Mouse (Mus musculus): Measurements from ENCODE around the gene Sez6l. TPM values are rescaled to one million over a fixed set of nuclear protein-coding genes. Genes with fewer than 3 reads are reported as not detected.

The Sez6l gene
- polyA plus RNA-seq, 1 experiment from 2014 or later, result 22.1 TPM

DNA sequence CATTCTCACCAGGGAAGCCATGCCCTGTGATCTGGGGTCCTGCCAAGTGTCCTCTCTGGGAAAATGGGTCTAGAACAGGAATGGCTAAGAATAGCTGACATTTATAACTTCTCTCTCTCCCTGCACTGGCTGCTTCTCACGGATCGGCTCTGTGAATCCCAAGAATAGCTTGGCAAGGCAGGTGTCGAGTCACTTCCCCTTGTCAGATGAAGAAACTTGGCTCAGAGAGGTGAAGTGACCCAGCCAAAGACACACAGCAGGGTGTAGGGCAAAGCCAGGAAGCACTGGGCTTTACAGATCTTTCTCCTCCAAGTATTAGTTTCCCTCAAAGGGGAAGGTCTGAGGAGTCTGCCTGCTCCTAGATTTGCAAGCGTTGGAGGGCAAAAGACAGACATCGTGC is 44.1 kb downstream of the Sez6l start:
- ATAC-seq (no peak), DNase-seq (ENCODE audit: low spot score) (no peak)
- Histone ChIP-seq H3K27me3 (replicated peaks; ENCODE audit: control insufficient read depth, insufficient read depth, low read length) (no peaks in the 10 kb centered on the region), H3K9me3 (replicated peaks; ENCODE audit: control insufficient read depth, low read length) (no peaks in the 10 kb centered on the region; the same call in 1 of the 2 replicates), H3K4me3 (ENCODE audit: low read depth, low read length) (no peak overlapping the region), H3K4me2 (ENCODE audit: low read length) (no peak overlapping the region), H3K9ac (ENCODE audit: low read length) (no peak overlapping the region), H3K27ac (ENCODE audit: low read depth, low read length) (no peak overlapping the region), H3K36me3 (ENCODE audit: control insufficient read depth, insufficient read depth, low read length) (no peaks in the 10 kb centered on the region), H3K4me1 (ENCODE audit: control insufficient read depth, insufficient read depth, low read length) (peaks cover 6% of the 10 kb centered on the region; the same call in 1 of the 2 replicates)
- 84% methylated on average over 5 of the region's 5 CpGs for WGBS

DNA sequence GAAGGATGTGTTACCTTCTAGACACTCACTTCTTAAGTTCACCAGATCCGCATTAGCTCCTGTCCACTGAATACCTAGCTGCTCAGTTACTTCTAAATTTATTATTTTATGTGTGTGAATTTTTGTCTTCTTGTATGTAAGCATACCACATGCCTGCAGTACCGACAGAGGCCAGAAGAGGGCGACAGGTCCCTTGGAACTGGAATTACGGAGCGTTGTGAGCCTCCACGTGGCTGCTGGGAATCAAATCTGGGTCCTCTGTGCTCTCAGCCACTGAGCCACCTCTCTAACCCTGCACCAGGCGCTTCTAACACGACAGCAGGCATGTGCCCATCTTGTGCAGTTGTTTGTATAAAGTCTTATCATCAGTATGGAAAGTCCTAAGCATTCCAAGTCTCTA is 44.8 kb downstream of the Sez6l start:
- H3K4me1 ChIP-seq (ENCODE audit: control insufficient read depth, insufficient read depth, low read length), result peaks cover 6% of the 10 kb centered on the region; the same call in 1 of the 2 replicates
- DNase-seq (ENCODE audit: low spot score), result no peak
- 74% methylated on average over 8 of the region's 8 CpGs for WGBS

DNA sequence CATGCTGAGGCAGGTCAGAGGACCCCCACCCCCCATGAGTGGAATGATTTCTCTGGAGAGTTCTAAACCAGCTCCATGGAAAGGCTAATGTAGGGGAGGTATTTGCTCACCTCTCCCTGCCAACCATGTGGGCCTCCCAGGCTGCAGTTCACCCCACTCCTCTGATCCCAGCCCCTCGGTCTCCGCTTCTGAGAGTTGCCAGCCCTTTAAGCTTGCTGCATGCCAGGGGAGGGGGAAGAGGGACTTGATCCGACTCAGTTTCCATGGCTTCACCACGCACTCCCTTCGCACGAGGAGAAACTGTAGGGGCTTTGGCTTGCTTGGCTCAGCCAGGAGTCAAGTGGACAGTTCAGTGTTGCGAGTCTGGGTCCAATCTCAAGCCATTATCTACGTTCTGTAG is 45.9 kb downstream of the Sez6l start:
- ATAC-seq (no peak), DNase-seq (ENCODE audit: low spot score) (no peak)
- Histone ChIP-seq H3K4me3 (ENCODE audit: low read depth, low read length) (no peak overlapping the region), H3K9me3 (replicated peaks; ENCODE audit: control insufficient read depth, low read length) (no peaks in the 10 kb centered on the region; the same call in 1 of the 2 replicates), H3K4me2 (ENCODE audit: low read length) (no peak overlapping the region), H3K27ac (ENCODE audit: low read depth, low read length) (no peak overlapping the region), H3K36me3 (ENCODE audit: control insufficient read depth, insufficient read depth, low read length) (no peaks in the 10 kb centered on the region), H3K9ac (ENCODE audit: low read length) (no peak overlapping the region), H3K27me3 (replicated peaks; ENCODE audit: control insufficient read depth, insufficient read depth, low read length) (no peaks in the 10 kb centered on the region), H3K4me1 (ENCODE audit: control insufficient read depth, insufficient read depth, low read length) (peaks cover 10% of the 10 kb centered on the region; the same call in 1 of the 2 replicates)
- WGBS, result 41% methylated on average over 8 of the region's 8 CpGs

More for the DNA sequence above, 44.8 kb downstream of the Sez6l start:
- Histone ChIP-seq H3K36me3 (ENCODE audit: control insufficient read depth, insufficient read depth, low read length) (no peaks in the 10 kb centered on the region), H3K4me3 (ENCODE audit: low read depth, low read length) (no peak overlapping the region), H3K4me2 (ENCODE audit: low read length) (no peak overlapping the region), H3K27me3 (replicated peaks; ENCODE audit: control insufficient read depth, insufficient read depth, low read length) (no peaks in the 10 kb centered on the region), H3K9ac (ENCODE audit: low read length) (no peak overlapping the region), H3K9me3 (replicated peaks; ENCODE audit: control insufficient read depth, low read length) (no peaks in the 10 kb centered on the region; the same call in 1 of the 2 replicates), H3K27ac (ENCODE audit: low read depth, low read length) (no peak overlapping the region)
- ATAC-seq, result no peak

DNA sequence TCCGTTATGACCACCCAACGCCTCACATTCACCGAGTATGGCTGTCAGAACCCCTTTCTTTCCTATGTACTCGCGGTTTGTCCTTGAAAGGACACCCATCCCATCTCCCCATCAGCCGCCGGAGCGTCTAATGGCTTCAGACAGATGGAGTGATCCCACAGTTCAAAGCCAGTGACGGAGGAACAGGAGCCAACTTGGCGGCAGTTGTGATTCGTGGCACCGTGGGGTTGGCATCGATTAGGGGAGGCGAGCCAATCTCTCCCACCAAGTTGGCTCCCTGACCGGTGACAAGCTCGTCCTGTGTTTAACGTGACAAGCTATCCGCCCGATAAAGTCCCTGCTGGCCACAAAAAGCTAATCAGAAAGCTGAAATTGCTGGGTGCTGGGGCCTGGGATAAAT is 50.0 kb downstream of the Sez6l start:
- H3K4me3 ChIP-seq (ENCODE audit: low read depth, low read length), result no peak overlapping the region
- H3K4me2 ChIP-seq (ENCODE audit: low read length), result no peak overlapping the region
- H3K9ac ChIP-seq (ENCODE audit: low read length), result no peak overlapping the region
- peak; percentile 49; the same call in 1 of the 2 replicates for ATAC-seq
- no peaks in the 10 kb centered on the region for H3K27me3 ChIP-seq (replicated peaks; ENCODE audit: control insufficient read depth, insufficient read depth, low read length)
- H3K36me3 ChIP-seq (ENCODE audit: control insufficient read depth, insufficient read depth, low read length), result no peaks in the 10 kb centered on the region
- peak overlapping the region; percentile 65; the same call in 1 of the 2 replicates for H3K27ac ChIP-seq (ENCODE audit: low read depth, low read length)
- H3K9me3 ChIP-seq (replicated peaks; ENCODE audit: control insufficient read depth, low read length), result no peaks in the 10 kb centered on the region
- H3K4me1 ChIP-seq (ENCODE audit: control insufficient read depth, insufficient read depth, low read length), result peaks cover 14% of the 10 kb centered on the region
- DNase-seq (ENCODE audit: low spot score), result peak; percentile 72
- 48% methylated on average over 19 of the region's 19 CpGs for WGBS

DNA sequence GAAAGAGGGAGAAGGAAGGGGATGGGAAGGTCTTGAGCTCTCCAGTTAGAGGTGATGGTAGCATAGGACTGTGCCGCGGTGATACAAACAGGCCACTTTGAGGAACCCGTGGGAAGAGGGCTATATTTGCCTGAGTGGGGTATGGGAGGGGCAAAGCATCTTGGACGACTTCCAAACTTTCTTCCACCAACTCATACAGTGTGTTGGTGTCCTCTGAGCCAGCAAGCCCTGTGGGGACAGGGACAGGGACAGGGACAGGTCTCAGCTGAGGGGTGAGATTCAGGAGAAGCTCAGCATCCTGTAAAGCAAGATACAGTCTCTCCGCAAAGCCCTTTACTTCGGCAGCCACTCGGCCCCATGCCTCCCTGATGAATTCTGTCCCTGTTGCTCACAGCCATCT is 50.5 kb downstream of the Sez6l start:
- no peaks in the 10 kb centered on the region for H3K36me3 ChIP-seq (ENCODE audit: control insufficient read depth, insufficient read depth, low read length)
- no peaks in the 10 kb centered on the region for H3K9me3 ChIP-seq (replicated peaks; ENCODE audit: control insufficient read depth, low read length)
- no peaks in the 10 kb centered on the region for H3K27me3 ChIP-seq (replicated peaks; ENCODE audit: control insufficient read depth, insufficient read depth, low read length)
- DNase-seq (ENCODE audit: low spot score), result no peak
- peak overlapping the region; percentile 65; the same call in 1 of the 2 replicates for H3K27ac ChIP-seq (ENCODE audit: low read depth, low read length)
- no peak overlapping the region for H3K9ac ChIP-seq (ENCODE audit: low read length)
- 55% methylated on average over 7 of the region's 7 CpGs for WGBS
- H3K4me2 ChIP-seq (ENCODE audit: low read length), result no peak overlapping the region
- peaks cover 19% of the 10 kb centered on the region for H3K4me1 ChIP-seq (ENCODE audit: control insufficient read depth, insufficient read depth, low read length)
- 0 out of 2 replicates have a peak, but pooled peaks have one; percentile 35 for ATAC-seq
- no peak overlapping the region for H3K4me3 ChIP-seq (ENCODE audit: low read depth, low read length)

DNA sequence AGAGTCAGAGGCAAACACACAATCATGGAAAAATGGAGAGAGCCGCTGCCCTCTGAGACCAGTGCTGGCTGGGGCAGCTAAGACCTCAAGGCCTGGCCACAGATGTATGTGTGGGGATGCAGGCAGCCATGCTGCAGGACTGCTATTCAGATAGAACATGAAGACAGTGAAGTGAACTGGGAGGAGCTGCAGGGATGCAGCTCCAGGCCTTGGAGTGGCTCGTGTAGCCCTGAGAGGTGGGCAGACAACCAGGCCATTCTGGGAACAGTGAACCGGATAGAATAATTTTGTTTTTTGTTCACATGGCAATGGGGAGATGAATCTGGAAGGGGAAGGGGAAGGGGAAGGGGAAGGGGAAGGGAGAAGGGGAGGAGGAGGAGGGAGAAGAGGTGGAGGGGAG is 51.0 kb downstream of the Sez6l start:
- DNase-seq (ENCODE audit: low spot score) (no peak), ATAC-seq (no peak)
- Histone ChIP-seq H3K9ac (ENCODE audit: low read length) (no peak overlapping the region), H3K27me3 (replicated peaks; ENCODE audit: control insufficient read depth, insufficient read depth, low read length) (no peaks in the 10 kb centered on the region), H3K27ac (ENCODE audit: low read depth, low read length) (no peak overlapping the region), H3K36me3 (ENCODE audit: control insufficient read depth, insufficient read depth, low read length) (no peaks in the 10 kb centered on the region), H3K4me1 (ENCODE audit: control insufficient read depth, insufficient read depth, low read length) (peaks cover 23% of the 10 kb centered on the region), H3K9me3 (replicated peaks; ENCODE audit: control insufficient read depth, low read length) (no peaks in the 10 kb centered on the region), H3K4me3 (ENCODE audit: low read depth, low read length) (no peak overlapping the region), H3K4me2 (ENCODE audit: low read length) (no peak overlapping the region)
- WGBS, result 61% methylated on average over 3 of the region's 3 CpGs

DNA sequence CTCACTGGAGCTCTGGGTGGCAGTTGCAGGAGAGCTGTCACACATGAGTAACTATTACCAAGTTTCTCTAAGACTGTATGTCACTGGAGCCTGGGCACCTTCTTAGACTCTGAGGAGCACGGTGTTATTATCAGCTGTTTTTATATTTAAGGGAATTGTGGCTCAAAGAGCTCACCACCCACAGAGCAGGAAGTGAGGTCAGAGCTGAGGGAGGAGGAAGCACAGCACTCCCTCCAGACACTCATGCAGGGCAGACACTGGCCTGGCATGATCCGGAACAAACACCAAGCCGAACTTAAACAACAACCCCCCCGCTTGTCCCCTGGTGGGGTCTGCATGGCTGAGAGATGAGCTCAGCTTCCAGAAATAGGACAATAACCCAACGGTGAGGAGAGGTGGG is 51.7 kb downstream of the Sez6l start:
- Histone ChIP-seq H3K36me3 (ENCODE audit: control insufficient read depth, insufficient read depth, low read length) (no peaks in the 10 kb centered on the region), H3K27ac (ENCODE audit: low read depth, low read length) (no peak overlapping the region), H3K4me1 (ENCODE audit: control insufficient read depth, insufficient read depth, low read length) (peaks cover 30% of the 10 kb centered on the region), H3K9ac (ENCODE audit: low read length) (no peak overlapping the region), H3K4me3 (ENCODE audit: low read depth, low read length) (no peak overlapping the region), H3K9me3 (replicated peaks; ENCODE audit: control insufficient read depth, low read length) (no peaks in the 10 kb centered on the region), H3K27me3 (replicated peaks; ENCODE audit: control insufficient read depth, insufficient read depth, low read length) (no peaks in the 10 kb centered on the region), H3K4me2 (ENCODE audit: low read length) (no peak overlapping the region)
- whole genome bisulfite sequencing, result 67% methylated on average over 5 of the region's 5 CpGs
- no peak for ATAC-seq
- no peak for DNase-seq (ENCODE audit: low spot score)

DNA sequence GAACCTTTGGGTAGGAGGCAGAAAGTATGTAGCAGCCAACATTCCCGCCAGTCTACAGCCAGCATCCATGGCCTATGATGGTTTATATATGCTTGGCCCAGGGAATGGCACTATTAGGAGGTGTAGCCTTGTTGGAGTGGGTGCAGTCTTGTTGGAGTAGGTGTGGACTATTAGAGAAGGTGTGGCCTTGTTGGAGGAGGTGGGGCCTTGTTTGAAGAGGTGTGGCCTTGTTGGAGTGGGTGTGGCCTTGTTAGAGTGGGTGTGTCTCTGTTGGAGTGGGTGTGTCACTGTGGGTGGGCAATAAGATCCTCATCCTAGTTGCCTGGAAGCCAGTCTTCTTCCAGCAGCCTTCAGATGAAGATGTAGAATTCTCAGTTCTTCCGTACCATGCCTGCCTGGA is 53.2 kb downstream of the Sez6l start:
- 96% methylated on average over 2 of the region's 2 CpGs for WGBS
- no peak for ATAC-seq

DNA sequence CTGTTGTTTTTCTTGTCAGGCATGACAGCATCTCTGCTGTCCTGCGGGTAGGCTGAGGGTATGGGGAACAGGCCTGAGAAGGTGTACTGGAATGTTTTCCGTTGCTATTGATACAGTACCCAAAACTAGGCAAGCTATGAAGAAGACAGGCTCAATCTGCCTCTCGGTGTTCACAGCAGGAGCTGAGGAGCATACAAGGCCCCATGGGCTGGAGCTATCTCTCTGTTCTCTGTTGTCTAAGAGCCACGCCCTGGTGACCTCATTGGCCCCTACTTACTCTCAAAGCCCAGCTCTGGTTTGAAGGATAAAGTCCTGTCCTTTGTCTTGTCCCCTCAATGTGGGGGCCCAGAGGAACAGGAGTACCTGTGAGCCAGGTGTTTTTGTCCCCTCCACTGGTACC is 53.7 kb downstream of the Sez6l start:
- H3K36me3 ChIP-seq (ENCODE audit: control insufficient read depth, insufficient read depth, low read length), result no peaks in the 10 kb centered on the region
- no peak for ATAC-seq
- H3K9ac ChIP-seq (ENCODE audit: low read length), result no peak overlapping the region
- H3K4me1 ChIP-seq (ENCODE audit: control insufficient read depth, insufficient read depth, low read length), result peaks cover 42% of the 10 kb centered on the region
- no peak overlapping the region for H3K27ac ChIP-seq (ENCODE audit: low read depth, low read length)
- no peak overlapping the region for H3K4me3 ChIP-seq (ENCODE audit: low read depth, low read length)
- 85% methylated on average over 4 of the region's 4 CpGs for WGBS
- H3K9me3 ChIP-seq (replicated peaks; ENCODE audit: control insufficient read depth, low read length), result no peaks in the 10 kb centered on the region
- no peak overlapping the region for H3K4me2 ChIP-seq (ENCODE audit: low read length)
- H3K27me3 ChIP-seq (replicated peaks; ENCODE audit: control insufficient read depth, insufficient read depth, low read length), result no peaks in the 10 kb centered on the region
- DNase-seq (ENCODE audit: low spot score), result no peak

More for the DNA sequence above, 53.2 kb downstream of the Sez6l start:
- Histone ChIP-seq H3K4me3 (ENCODE audit: low read depth, low read length) (no peak overlapping the region), H3K27ac (ENCODE audit: low read depth, low read length) (no peak overlapping the region), H3K4me2 (ENCODE audit: low read length) (no peak overlapping the region), H3K27me3 (replicated peaks; ENCODE audit: control insufficient read depth, insufficient read depth, low read length) (no peaks in the 10 kb centered on the region), H3K36me3 (ENCODE audit: control insufficient read depth, insufficient read depth, low read length) (no peaks in the 10 kb centered on the region), H3K9me3 (replicated peaks; ENCODE audit: control insufficient read depth, low read length) (no peaks in the 10 kb centered on the region), H3K4me1 (ENCODE audit: control insufficient read depth, insufficient read depth, low read length) (peaks cover 41% of the 10 kb centered on the region), H3K9ac (ENCODE audit: low read length) (no peak overlapping the region)
- no peak for DNase-seq (ENCODE audit: low spot score)
